Mouse (Mus musculus) megakaryocyte progenitor cell, adult 5-6 weeks (primary cell): Measurements from ENCODE around the gene Rora. TPM values are rescaled to one million over a fixed set of nuclear protein-coding genes. Genes with fewer than 3 reads are reported as not detected.

ENCODE experiments used
- ATAC-seq: replicated peaks from 2 replicates; pipeline ENCODE4 v1.8.0; 2016; ENCODE audit warnings: mild to moderate bottlenecking, moderate TSS enrichment, inconsistent platforms; ENCODE audit not compliant: poor library complexity
- total RNA-seq, 2 experiments: library from RNA; stranded (forward) in 1 of 2; stranded (reverse) in 1 of 2; fragments of 157-497, 149-512 nt in 1 of 2; fragments of 200-1000 nt in 1 of 2; gene quantifications; 2 replicates each; pipeline versions ENCODE4 v1.2.3 to v1.2.4; 2015 to 2017

The Rora gene
- total RNA-seq, 2 experiments from 2014 or later, result 0.42 to 1.2 TPM

DNA sequence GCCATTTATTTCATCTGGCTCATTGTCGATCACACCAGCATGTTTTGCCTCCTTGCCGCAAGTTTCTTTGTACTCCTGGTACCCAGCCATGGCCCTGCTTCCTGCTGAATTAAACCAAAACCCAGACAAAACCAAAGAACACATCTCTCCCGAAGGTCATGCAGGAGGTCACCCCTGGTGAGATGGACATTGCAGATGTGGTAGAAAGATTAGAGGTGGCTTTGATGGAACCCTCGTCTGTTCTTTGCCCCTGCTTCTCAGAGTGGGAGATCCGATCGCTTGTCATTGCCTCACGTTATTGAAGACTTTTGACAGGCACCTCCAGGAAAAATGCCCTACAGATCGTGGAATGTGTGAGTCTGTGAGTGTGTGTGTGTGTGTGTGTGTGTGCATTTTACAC is 616.8 kb downstream of the Rora start:
- ATAC-seq, result no peak

- no peak for ATAC-seq
Measured at GRCm38 (mm10) chr9:69270931-69271330, 617.3 kb downstream of the Rora start.

DNA sequence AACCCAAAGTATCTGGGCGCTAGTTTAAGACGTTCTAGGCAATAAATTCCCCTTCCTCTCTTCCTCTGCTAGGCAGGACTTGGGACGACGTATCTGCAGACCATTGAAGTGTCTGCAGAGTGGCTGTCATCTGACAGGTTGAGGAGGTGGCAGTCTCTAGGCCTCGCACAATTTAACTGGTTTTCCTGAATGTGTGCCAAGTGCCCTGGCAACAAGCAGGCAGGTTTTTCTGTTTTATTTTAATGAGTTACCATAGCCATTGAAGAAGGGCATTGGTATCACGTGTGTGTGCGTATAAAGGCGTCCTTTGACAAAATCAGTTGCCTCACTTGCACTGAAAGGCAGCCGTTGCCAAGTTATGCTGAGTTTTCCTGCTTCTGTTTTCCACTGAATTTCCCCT is 619.3 kb downstream of the Rora start:
- ATAC-seq, result no peak

DNA sequence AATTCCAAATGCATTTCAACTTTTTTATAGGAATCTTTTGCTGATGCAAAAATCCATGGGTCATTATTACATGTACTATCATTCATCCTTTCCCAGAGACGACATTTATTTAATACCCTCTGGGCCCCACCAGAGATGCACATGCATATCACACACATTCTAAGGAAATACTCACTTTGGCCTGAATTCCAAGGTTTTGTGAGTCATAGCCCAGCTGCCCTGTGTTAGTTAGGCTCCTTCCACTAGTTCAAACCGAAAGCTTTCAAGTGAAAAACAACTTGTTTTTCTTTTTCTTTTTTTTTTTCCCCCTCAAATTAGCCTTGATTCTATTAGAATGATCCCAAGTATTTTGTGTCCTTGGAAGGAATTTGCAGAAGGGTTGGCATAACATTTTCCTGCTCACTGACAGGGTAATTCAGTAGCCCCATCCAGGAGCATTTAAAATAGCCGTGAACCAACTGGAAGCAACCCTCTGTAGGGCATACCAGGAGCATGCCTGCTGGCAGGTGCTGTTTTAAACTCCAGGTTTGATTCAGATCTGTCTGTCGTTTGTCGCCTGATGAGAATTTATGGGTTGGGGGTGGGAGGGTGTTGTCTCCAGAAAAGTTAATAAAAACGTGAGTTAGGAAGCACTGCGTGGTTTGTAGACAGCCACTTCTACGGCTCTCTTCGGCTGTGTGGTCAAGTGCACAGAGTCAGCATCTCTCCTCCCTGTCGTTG is 621.3 kb downstream of the Rora start:
- no peak for ATAC-seq

GRCm38 (mm10) chr9:69277256-69277655 is 623.7 kb downstream of the Rora start:
- no peak for ATAC-seq

DNA sequence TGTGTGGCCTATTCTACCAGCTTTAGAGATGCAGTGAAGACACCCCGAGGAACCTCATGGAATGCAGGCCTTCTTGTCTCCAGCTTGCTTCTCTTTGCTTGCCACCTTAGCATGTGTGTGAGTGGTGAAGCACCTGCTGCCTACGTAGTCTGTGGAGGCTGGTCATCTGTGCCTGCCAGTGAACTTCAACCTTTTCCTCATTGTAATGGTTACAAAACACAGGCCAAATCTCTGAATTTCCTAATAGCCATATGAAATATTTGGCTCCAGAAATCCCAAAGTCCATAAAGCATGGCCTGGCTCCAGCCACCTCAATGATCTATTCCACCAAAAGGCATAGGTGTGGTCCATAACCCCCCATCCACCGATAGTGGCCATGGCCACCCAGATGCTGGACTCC is 631.4 kb downstream of the Rora start:
- ATAC-seq, result no peak

DNA sequence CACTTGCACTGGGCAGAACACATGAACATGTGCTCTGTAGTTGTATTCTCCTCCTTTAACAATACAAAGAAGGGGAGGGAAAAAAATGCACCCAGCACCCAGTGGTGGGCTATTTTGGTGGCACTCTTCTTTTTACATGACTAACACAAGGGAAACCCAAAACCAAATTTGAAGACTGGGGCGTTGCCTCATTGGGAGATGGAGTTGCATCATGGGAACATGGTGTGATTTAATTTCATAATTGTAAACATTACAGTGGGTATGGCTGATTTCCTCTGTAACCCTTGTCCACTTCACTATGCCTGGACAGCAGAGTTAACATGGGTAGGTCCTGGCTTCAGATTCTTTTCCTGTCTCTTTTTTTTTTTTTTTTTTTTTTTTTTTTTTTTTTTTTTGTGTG is 634.5 kb downstream of the Rora start:
- ATAC-seq, result no peak

DNA sequence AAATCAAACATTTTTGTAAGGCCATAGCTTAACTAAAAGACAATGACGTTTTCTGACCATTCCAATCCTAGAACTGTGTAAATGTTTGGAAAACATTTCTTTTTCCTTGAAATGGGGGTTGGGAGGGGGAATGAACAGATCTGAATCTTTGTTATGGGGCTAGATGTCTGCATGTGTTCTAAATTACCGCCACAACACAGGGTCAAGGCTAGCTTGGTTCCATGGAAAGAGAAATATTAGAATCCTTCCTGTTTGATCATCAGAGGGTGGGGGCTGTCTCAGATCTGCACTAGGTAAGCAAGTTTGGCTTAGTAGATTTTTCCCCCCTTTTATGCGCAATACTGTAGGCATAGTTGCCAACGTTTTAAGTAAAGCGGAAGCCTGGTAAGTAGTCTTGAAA is 635.0 kb downstream of the Rora start:
- ATAC-seq, result no peak

- peak; percentile 90 for ATAC-seq
Measured at GRCm38 (mm10) chr9:69289056-69290017, 635.8 kb downstream of the Rora start.

GRCm38 (mm10) chr9:69290018-69290880 is 636.7 kb downstream of the Rora start:
- ATAC-seq, result peak; percentile 35

DNA sequence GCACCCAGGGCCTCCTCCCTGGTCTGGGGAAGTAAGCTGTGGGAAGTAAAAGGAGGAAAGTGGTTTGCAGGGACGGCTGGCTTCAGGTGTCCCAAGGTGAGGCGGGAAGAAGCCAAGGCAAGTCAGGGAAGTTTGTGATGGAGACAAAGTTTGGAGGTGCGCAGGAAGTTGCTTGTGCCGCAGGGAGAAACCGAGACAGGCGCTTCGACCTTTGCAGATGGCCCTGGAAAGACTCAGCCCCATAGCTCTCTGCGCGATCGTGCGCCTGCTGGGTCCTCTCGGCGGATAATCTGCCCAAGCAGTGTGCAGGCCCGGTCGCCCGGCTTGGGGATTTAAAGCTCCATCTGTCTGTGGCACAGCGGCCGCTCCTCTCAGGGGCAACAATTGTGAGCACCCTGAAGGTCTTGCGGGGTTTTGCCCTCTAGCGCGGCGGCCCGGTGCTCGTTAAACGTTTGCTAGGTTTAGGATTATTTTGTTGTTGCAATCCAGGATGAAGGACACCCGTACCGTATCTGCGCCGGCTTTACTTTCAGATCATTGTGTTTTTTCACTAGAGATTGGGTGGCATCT is 637.4 kb downstream of the Rora start:
- ATAC-seq, result 0 out of 2 replicates have a peak, but pooled peaks have one; percentile 12

DNA sequence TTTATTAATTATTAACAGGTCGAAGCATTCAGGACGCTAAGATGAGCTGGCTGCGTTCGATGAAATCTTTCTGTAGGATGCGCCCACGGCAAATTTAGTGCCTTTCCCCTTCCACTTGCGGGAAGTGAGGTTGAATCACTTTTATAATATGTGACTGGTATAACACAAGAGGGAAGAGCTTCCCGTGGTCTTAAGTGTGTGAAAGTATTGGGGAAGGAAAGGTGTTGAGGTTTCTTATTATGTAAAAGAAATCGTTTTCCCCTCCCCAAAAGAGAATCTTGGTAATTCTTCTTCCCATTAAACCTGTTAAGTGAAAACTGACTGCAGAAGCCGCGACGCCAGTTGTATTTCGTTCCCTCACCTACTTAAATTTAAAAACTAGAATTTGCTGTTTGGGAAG is 637.9 kb downstream of the Rora start:
- no peak for ATAC-seq

GRCm38 (mm10) chr9:69292353-69292752 is 638.8 kb downstream of the Rora start:
- ATAC-seq, result no peak

DNA sequence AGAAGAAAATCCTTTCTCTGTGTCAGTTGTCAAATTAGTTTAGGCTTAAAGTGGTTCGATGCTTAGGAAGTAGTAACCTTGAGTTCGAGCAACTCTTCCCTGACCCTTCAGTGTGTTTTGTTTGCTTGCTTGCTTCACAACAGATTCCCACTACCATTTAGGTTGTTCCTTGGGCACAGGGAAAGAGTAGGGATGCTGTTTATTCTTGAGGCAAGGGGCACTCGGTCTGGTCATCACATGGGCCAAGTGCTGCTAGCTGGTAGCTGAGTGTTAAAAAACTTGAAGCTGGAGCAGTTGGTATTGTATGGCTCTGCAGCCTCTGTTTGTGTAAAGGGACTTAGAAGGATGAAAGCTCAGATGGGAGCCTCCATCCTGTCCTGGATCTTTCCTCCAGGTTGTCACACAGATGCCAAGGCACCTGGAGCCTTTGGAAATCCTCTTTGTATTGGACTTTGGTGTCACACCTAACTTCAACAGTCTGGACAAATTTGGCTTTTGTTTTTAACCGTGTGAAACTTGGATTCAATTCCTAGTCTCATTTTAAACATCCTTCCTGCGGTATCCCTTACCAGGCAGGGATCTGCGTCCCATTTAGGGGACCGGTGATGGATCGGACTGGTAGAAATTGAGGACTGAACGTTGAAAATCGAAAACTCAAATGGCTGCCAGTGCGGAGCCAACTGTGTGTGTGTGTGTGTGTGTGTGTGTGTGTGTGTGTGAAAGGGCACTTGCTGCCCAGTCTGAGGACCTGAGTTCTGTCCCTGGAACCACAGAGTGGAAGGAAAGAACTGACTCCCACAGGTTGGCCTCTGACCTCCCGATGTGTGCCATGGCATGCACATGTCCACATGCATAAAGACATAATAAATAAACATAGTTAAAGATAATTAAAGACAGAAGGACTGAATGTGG is 639.4 kb downstream of the Rora start:
- no peak for ATAC-seq

DNA sequence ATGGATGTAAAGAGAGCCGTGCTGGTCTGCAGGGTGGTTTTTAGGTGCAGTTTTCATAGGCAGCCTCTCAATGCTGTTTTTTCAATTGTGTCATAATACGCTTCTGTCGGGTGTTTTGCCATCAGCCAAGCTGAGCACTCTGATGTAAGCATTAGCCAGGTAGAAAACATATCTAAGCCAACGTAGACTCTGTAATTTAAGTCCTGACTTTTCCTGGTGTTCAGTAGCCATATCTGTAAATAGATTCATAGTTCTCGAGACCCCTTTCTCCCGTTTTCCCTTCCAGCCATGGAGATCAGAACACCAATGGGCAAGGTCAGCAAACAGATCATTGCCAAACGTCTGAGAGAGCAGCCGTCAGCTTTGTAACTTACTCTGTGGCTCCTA is 640.1 kb downstream of the Rora start:
- ATAC-seq, result no peak

DNA sequence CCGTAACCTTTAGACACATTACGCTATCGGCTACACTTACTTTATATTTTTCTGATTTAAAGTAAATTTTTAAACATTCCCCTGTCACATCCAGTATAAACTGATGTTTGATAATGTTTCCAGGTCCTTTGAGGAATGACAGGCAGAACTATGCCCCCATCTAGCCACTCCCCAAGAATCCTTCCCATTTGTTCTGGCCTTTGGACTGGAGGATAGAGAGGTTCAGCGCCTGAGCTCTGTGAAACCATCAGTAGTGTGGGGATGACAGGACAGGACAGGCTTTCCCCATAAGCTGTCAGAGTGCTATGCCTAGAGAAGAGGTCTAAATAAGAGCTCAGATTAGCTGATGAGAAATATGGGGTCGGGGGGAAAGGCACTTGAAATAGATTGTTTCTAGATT is 640.8 kb downstream of the Rora start:
- ATAC-seq, result no peak

DNA sequence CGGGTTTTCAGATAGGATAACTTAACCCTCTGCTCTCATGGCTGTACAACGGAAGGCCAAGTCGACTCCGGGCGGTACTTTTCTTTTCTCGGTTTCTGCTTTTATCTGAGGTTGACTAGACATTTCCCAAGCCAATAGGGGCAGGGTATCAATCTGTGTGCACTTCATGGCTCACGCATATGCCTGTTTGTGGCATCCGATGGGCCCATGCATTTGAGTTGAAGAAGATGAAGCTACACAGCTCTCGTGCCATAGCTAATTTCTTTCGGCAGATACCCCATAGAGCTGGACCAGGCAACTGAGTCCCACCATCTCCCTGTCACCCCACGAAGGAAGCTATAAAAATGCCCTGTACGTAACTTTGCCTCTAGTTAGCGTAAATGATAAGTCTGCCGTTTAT is 641.3 kb downstream of the Rora start:
- no peak for ATAC-seq

DNA sequence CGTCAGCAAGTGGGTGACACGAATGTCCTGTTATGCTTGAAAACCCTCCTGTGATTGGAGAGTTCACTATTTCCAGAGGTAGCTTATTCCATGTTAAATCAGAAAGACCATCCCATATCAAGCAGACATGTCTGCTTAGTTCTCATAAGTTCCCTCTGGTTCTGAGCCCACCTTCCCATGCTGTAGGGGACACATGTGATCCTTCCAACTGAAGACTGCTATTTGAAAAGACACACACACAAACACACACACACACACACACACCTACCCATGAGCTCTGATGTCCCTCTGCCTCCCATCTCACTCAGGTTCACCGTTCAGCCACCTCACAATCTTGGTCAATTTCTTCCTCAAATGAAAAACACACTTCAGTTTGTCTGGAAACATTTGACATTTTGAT is 642.2 kb downstream of the Rora start:
- no peak for ATAC-seq

- ATAC-seq, result no peak
Measured at GRCm38 (mm10) chr9:69296418-69296817, 642.8 kb downstream of the Rora start.
